Mouse (Mus musculus) layer of hippocampus, adult 2 months (tissue): ENCODE results near the gene H2-DMb1. TPM values are rescaled to one million over a fixed set of nuclear protein-coding genes. Genes with fewer than 3 reads are reported as not detected.

ENCODE experiments used
- DNase-seq, 2 experiments: peaks; one replicate each; pipeline ENCODE4 v3.0.0; 2022; ENCODE audit warnings: low spot score in 2 of 2
- H3K27ac ChIP-seq: fragments of 200-600 bp; 2 replicates; pipeline ENCODE4 v1.8.1; 2022
- H3K4me3 ChIP-seq: fragments of 200-600 bp; 2 replicates; pipeline ENCODE4 v1.8.1; 2022; ENCODE audit warnings: mild to moderate bottlenecking
- CTCF ChIP-seq: fragments of 200-600 bp; conservative IDR thresholded peaks from 2 replicates; pipeline ENCODE4 v1.8.1; 2022; ENCODE audit warnings: antibody characterized with exemption, mild to moderate bottlenecking, moderate library complexity
- total RNA-seq, 2 experiments: library from RNA; stranded (reverse); gene quantifications; 2 replicates each; pipeline ENCODE4 v1.2.3; 2021

The H2-DMb1 gene
- total RNA-seq, 2 experiments from 2014 or later, result 1.8 to 2.5 TPM

DNA sequence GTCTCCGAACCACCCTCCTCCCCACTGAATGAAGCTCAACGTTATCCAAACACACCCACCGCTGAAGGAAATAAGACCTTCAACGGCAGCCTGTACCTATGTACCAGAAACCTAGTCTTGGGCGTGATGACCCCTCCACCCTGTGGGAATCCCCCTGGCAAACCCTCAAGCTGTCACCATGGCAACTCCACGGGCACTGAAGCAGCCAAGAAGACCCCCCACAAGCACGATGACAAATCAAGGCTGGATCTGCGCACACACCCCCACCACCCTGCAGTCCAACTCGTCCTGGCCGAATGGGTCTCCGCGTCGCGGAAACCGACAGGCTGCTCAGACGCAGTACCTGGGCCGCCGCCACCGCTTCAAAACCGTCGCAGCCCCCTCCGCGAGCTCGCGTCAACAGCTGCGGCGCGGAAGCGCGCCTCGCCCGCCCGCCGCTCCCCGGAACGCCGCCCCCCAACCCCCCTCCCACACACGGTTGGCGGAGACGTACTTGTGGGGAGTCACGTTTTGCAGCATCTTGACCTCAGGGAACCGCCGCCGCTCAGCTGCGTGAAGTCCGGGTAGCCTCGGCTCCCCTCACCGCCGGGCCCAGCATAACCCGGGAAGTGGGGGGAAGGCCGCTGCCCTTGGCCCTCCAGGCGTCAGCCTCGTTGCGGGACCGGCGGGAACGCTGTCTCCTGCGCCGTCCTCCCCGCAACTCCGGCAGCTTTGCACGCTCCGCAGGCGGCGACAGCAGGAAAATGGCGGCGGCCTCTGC lies 34.6 kb upstream of the H2-DMb1 start:
- Histone ChIP-seq H3K27ac (peak overlapping the region; percentile 100), H3K4me3 (peak overlapping the region; percentile 98)
- DNase-seq, result no peak
- TF ChIP-seq CTCF, result no peak

DNA sequence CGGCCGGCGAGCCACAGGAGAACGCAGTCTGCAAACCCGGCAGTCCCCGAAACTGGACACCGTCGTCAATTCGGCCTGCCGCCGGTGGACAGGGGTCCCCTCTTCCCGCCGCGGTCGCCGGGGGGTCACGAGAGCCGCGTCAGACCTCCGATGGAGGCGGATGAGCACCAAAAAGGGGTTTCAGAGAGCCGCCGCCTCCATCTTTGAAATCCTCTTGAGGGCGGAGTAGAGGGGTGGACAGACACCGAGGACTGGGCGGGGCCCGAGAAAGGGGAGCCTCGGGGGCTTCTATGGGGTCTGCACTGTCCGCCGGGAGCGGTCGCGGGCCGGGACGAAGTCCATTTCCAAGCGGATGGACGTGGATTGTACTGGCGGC lies 34.0 kb upstream of the H2-DMb1 start:
- Histone ChIP-seq H3K4me3 (peak overlapping the region; percentile 98), H3K27ac (peak overlapping the region; percentile 100)
- no peak for DNase-seq
- TF ChIP-seq CTCF, result no peak

DNA sequence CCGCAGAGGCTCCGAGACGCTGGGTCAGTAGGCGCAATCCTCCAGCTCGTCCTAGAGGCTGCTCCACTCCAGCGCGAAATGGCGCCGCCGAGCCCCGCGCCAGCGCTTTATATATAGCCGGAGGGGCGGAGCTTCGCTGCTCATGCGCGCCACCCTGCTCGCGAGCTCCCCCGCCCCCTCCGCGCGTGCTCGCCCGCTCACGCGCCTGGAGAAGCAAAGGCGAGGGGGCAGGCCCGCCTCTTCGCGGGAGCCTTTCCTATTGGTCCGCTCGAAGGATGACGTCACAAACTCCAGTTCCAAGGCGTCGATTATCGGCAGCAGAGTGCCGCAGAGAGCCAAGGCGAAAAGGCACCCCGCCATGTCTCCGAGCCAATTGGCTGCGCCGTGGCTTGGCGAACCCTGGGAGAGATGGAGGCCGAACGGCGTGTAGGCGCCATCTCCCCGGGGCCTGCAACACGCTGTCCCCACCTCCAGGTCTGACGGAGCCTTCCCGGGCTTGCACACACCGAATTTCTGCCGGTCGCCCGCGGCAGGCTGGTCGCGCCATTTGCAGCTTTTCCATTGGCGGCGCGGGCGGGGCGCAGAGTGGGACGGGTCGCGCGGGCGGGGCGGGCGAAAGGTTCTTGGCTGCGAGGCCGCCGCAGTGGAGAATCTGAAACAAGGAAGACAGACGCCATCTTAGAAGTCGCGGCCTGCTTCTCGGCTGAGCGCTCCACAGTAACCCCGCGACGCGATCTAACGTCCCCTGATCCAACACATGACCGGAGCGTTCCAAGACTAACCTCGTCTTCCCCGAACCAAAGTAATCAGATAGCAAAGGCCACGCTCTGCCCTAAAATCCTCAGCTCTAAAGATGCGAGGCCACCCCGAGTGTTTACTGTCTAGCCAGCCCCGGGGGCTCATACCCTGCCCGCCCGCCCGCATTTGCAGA lies 33.4 kb upstream of the H2-DMb1 start, which contains the start of gene H2-DMa:
TSS of gene H2-DMa (plus strand) at position 293 of the 931 bp plus-strand sequence.
- peak; percentile 98 to 99 for DNase-seq
- 0 out of 2 replicates have a peak, but pooled peaks have one; percentile 5 for TF ChIP-seq CTCF
- peak within 1 kb of the TSS; percentile 98 for H3K4me3 ChIP-seq
- peak within 1 kb of the TSS; percentile 100 for H3K27ac ChIP-seq

DNA sequence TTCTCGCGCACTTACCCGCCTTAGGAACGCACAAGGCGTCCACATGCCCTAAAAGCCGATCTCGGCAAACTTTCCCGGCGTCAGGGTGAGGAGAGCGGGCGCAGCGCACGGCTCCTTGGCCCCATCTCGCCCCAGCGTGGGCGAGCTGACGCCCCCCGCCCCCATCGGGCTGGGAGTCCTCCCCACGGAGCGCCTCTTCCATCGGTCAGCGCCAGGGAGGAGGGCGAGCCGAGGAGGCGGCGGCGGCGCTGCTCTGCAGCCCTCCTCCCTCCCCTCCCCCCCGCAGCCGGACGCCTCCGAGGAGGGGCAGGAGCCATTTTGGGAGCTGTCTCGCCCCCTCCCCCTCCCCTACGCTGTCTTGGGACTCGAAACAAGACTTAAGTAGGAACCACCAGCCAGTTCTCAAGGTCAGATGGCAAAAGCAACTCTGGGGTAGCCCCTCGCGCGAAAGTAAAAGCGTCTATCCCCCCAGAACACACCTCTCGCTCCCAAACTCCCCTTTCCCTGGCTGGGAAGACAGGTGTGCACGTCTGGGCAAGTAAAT lies 32.6 kb upstream of the H2-DMb1 start:
- TF ChIP-seq CTCF, result no peak
- H3K4me3 ChIP-seq, result peak overlapping the region; percentile 98
- peak; percentile 88 for DNase-seq
- H3K27ac ChIP-seq, result peak overlapping the region; percentile 100

DNA sequence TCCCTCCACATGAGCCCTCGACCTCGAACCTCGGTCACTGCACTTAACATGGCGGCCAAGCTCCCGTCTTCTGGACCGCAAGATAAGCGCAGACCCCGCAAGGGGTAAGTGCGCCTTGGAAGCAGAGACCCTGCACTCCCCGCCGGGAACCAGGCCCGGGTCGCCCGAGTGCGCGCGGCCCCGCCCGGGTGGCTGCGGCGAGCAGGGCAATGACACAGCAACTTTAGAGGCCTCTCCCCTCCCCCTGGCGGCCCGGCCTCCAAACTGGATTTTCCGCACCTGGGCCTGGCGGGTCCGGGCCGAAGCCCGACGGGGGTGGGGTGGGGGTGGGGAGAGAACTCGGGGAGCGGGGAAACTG lies 32.1 kb upstream of the H2-DMb1 start:
- TF ChIP-seq CTCF, result peak; percentile 56
- DNase-seq, result peak in 1 of 2 experiments; percentile 67
- peak overlapping the region; percentile 98 for H3K4me3 ChIP-seq

DNA sequence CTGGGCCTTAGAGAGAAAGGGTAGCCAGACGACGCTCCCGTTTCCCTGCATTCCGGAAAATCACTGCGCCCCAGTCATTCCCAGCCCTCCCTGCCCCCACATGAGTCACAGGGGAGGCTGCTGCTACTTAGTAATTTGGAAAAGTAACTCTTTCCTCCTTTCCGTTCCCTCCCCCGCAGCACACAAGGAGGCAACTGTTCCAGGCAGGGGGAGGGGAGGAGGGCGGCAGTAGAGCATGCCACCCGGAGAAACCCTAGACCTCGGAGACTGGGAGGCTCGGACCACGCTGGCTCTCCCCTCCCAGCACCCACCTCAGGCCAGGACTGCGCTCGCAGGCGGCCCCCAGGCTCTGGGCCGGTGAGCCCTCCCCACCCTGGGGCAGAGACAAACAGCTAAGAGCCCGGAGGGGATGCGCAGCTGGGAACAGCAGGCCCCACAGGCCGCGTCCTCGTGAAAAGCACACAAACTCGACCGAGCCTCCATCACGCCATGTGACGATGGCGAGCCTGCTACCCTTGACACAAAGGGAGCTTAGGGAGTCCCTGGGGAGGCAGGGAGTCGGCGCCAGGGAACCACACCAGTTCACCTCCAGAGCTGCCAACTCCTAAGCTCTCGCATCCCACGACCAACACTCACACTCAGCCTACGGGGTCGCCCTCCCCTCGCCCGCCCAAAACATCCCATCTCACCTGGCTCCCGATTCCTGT lies 31.5 kb upstream of the H2-DMb1 start:
- TF ChIP-seq CTCF, result no peak

More for the DNA sequence above, 32.1 kb upstream of the H2-DMb1 start:
- H3K27ac ChIP-seq, result peak overlapping the region; percentile 100

DNA sequence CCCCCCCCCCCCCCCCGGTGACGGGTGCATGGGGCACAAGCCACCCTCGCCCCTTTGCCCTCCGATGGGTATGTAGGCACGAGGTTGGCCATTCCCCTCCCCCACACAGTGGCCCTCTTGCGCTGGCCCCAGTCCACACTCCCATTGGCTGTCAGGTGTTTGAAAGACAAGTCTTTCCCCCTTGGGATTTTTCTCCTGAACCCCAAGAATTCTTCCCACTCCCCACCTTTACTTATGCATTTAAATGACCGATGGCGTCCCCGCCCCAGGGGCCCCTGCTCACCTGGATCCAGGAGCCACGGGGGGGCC lies 31.0 kb upstream of the H2-DMb1 start:
- no peak for TF ChIP-seq CTCF
- H3K27ac ChIP-seq, result peak overlapping the region; percentile 100
- DNase-seq, result peak in 1 of 2 experiments; percentile 40
- peak overlapping the region; percentile 98 for H3K4me3 ChIP-seq

More for the DNA sequence above, 31.5 kb upstream of the H2-DMb1 start:
- Histone ChIP-seq H3K27ac (peak overlapping the region; percentile 100), H3K4me3 (peak overlapping the region; percentile 98)
- DNase-seq, result peak; percentile 87 to 92

DNA sequence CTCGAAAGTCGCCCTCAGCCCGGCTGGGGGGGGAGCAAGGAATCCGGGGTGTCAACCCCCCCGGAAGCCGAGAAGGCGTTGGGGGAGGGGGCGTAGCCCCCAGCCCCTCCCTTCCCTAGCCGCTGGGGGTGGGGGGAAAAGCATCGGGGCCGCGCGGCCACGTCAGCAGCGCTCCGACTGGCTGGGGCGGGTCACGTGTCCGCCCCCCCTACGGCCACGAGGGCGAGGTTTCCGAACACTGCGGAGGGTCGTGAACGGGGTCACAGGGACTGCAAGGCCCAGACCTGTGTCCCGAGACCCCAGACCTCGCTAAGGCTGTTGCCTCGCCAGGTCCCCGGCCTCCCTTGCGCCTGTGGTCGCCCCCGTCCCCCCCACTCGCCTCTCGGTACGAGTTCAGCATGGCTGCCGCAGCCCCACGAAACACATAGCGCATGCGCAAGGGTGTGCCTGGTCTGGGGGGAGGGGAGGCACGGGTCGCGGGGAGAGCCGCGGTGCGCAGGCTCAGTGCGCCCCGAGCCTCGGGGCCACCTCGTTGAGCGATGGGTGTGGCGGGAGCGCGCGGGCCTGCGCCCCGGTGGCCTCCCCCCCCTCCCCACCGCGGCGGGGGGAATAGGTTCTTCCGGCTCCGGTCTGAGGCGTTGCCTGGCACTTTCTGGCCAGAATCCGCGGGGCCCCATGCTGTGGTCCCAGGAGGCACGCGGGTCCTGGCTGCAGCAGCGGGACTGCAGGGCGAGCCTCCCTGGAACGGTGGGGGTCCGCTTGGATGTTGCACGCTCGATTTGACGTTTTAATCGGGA lies 30.5 kb upstream of the H2-DMb1 start, which contains the start of gene Brd2:
TSS of gene Brd2 (minus strand) at position 447 of the 797 bp plus-strand sequence.
- DNase-seq, result peak; percentile 95 to 98
- Histone ChIP-seq H3K4me3 (peak within 1 kb of the TSS; percentile 98), H3K27ac (peak within 1 kb of the TSS; percentile 100)
- TF ChIP-seq CTCF, result peak; percentile 48

DNA sequence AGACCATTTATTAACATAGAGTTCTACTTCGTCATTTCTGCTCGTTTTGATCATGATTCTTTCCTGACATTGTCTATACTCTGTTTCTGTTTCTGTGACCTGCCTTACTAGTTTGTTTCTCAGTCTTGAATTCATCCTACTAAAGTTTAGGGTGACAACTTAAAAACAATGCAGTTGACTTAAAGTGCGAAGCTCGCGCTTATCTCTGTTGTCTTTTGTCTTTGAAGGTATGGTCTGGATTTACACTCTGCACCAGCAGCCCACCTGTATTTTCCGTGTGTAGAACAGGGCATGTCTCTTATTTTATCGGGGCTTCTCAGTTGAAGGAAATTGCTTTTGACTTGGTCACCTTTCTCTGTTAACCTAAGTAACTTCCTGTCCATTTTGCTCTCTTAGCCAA lies 29.8 kb upstream of the H2-DMb1 start:
- TF ChIP-seq CTCF, result no peak
- DNase-seq, result no peak
- Histone ChIP-seq H3K27ac (peak overlapping the region; percentile 100), H3K4me3 (peak overlapping the region; percentile 98)

DNA sequence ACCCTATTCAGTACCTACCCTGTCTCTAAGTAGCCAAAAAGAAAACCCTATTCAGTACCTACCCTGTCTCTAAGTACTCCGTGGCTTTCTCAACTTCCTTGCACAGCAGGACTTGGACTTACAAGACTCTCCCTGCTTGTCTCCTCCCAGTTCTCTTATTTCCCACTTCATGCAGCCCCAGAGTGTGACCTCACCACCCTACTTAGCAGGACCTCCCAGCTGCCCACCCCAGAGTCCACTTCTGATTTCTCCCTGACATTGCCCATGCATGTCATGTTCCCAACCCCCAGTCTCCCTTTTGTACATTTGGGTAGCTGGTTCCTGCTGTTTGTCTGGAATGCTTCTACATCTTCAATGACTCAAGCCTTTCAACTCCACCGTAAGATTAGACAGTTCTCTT lies 29.4 kb upstream of the H2-DMb1 start:
- no peak for DNase-seq
- no peak for TF ChIP-seq CTCF
- Histone ChIP-seq H3K4me3 (peak overlapping the region; percentile 98), H3K27ac (peak overlapping the region; percentile 100)

DNA sequence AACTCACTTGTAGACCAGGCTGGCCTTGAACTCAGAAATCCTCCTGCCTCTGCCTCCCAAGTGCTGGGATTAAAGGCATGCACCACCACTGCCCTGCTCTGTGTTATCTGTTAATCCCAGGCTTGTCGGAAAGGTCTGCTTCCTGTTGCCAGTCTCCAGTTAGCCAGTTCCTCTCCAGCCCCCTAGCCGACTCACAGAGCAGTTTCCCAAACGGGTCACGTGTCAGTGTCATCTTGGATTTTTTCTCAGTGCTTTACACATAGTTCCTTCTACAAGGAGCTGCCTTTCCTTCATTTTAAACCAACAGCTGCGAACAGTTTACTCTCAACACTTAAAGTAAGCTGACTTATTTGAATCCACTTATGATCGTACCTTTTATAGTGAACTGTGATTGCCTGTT lies 28.2 kb upstream of the H2-DMb1 start:
- Histone ChIP-seq H3K4me3 (no peak overlapping the region), H3K27ac (no peak overlapping the region)
- TF ChIP-seq CTCF, result no peak
- no peak for DNase-seq
